Mouse (Mus musculus) bone marrow macrophage, adult 2 months (primary cell): Measurements from ENCODE around the gene Sfxn3. TPM values are rescaled to one million over a fixed set of nuclear protein-coding genes. Genes with fewer than 3 reads are reported as not detected.
A peak's percentile ranks its signal among the peaks of the same experiment; 100 is the strongest.

Experiments used
- H3K27ac ChIP-seq: 2 replicates; pipeline ENCODE4 v1.5.1; 2012; ENCODE audit warnings: low read depth, low read length; ENCODE audit not compliant: insufficient read depth
- H3K4me1 ChIP-seq: 2 replicates; pipeline ENCODE4 v1.6.1; 2012; ENCODE audit warnings: low read length; ENCODE audit not compliant: control insufficient read depth, insufficient read depth
- H3K4me3 ChIP-seq: 2 replicates; pipeline ENCODE4 v1.5.1; 2012; ENCODE audit warnings: mild to moderate bottlenecking, low read length, moderate library complexity; ENCODE audit not compliant: insufficient read depth
- CTCF ChIP-seq: IDR thresholded peaks from 2 replicates; pipeline ENCODE4 v1.5.1; 2012; ENCODE audit warnings: low read depth, mild to moderate bottlenecking, low read length, moderate library complexity
- POLR2A ChIP-seq: IDR thresholded peaks from 2 replicates; pipeline ENCODE4 v1.6.1; 2012; ENCODE audit warnings: mild to moderate bottlenecking, low read depth, low read length, borderline replicate concordance
- polyA plus RNA-seq: library from polyadenylated mRNA; stranded (reverse); fragments of >200 nt; gene quantifications from 2 replicates; pipeline ENCODE4 v1.2.4, GENCODE M21; 2012; ENCODE audit not compliant: missing spikeins, insufficient read depth, insufficient read length

Gene Sfxn3
- polyA plus RNA-seq, 1 experiment: 45.1 TPM

GRCm38 (mm10) chr19:45017909-45018308 is 29.4 kb upstream of the Sfxn3 start:
- Histone ChIP-seq H3K4me3 (peak overlapping the region; percentile 71), H3K27ac (no peak overlapping the region), H3K4me1 (peaks cover 12% of the 10 kb centered on the region)
- TF ChIP-seq POLR2A (no peak), CTCF (no peak)

- Histone ChIP-seq H3K27ac (no peak overlapping the region), H3K4me1 (peaks cover 12% of the 10 kb centered on the region), H3K4me3 (peak overlapping the region; percentile 71)
- TF ChIP-seq CTCF: no peak
- no peak for TF ChIP-seq POLR2A
These were observed 28.9 kb upstream of the Sfxn3 start for GRCm38 (mm10) chr19:45018351-45018831.

DNA sequence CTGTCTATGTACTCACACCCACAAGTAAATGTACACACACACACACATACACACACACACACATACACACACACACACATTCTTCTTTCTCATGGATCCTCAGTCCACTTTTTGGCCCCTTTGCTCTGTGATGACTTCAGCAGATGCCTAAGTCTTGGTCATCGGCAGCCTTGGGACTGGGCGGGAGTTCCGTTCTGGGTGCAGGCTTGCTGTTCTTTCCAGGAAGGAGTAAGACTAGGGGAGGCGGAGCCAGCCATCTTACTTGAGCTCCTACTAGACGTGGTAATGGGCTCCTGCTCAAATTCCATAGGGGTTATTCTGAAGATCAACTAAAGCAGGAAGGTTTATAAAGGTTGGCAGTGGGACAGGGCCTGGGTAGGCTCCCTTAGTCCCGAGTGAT is 27.0 kb upstream of the Sfxn3 start:
- H3K4me3 ChIP-seq: no peak overlapping the region
- TF ChIP-seq POLR2A (no peak), CTCF (no peak)
- no peak overlapping the region for H3K27ac ChIP-seq
- H3K4me1 ChIP-seq: no peaks in the 10 kb centered on the region

DNA sequence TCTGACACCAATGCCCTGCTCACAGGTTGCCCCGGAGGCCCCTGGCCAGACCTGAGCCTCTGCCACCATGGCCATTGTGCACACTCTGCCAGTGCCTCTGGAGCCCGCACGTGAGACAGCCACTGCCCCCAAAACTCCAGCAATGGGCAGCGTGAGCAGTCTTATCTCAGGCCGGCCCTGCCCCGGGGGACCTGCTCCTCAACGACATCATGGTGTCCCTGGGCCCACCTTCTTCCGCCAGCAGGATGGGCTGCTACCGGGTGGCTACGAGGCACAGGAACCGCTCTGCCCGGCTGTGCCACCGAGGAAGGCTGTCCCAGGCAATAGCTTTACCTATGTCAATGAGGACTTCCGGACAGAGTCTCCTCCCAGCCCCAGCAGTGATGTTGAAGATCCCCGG is 25.9 kb upstream of the Sfxn3 start:
- Histone ChIP-seq H3K4me3 (no peak overlapping the region), H3K4me1 (no peaks in the 10 kb centered on the region), H3K27ac (no peak overlapping the region)
- TF ChIP-seq CTCF: no peak
- no peak for TF ChIP-seq POLR2A

DNA sequence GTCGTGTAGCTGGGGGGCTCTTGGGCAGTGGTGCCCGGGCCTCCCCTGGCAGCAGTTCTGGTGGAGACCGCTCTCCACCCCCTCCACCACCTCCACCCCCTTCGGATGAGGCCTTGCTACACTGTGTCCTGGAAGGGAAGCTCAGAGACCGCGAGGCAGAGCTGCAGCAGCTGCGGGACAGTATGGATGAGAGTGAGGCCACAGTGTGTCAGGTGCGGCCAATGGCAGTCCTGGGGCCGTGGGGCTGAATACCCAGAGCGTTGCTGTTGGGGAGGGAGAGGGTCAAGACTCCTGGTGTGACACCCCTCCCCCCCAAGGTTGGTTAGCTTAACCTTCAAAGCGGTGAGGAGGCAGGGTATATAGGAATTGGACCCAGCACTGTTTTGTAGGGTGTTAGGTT is 23.3 kb upstream of the Sfxn3 start:
- Histone ChIP-seq H3K27ac (no peak overlapping the region), H3K4me3 (no peak overlapping the region), H3K4me1 (no peaks in the 10 kb centered on the region)
- TF ChIP-seq POLR2A (no peak), CTCF (no peak)

- Histone ChIP-seq H3K27ac (no peak overlapping the region), H3K4me3 (no peak overlapping the region), H3K4me1 (no peaks in the 10 kb centered on the region)
- TF ChIP-seq POLR2A: no peak
- TF ChIP-seq CTCF: no peak
These were observed 22.5 kb upstream of the Sfxn3 start for GRCm38 (mm10) chr19:45024775-45025174.

- no peak for TF ChIP-seq CTCF
- no peak for TF ChIP-seq POLR2A
These were observed 21.2 kb upstream of the Sfxn3 start for GRCm38 (mm10) chr19:45025937-45026568.

DNA sequence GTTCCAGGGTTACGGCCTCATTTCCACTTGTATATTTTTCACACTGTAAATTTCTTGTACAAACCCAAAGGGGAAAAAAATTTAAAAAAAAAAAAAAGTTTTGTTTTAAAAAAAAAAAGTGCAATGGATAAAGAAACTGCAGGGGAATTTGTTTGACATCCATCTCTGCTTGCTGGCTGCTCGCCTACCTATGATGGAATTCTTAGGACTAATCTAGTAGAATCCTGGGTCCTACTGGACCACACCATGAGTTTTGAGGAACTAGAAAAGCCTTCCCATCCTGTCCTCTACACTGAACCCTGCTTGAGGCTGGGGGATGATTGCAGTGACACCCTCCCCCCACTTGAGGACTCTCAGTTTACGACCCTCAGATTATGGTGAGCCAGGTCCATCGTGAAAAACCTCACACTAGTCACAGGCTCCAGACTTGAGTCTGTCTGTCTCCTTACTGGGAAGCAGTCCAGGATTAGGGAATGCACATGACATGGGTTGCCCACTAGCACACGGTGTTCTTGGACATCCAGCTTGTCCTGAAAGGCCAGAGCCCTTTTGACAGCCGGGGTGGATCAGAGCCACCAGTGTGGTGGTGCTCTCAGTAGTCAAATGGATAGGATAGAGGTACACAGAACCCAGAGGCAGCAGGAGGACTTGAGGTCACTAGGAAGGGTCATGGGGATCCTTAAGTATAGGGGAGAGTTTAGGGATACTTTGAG is 20.2 kb upstream of the Sfxn3 start:
- Histone ChIP-seq H3K4me1 (peaks cover 1% of the 10 kb centered on the region), H3K27ac (no peak overlapping the region), H3K4me3 (no peak overlapping the region)
- TF ChIP-seq POLR2A (no peak), CTCF (no peak)

More at GRCm38 (mm10) chr19:45025937-45026568, 21.2 kb upstream of the Sfxn3 start:
- H3K4me3 ChIP-seq: no peak overlapping the region
- no peak overlapping the region for H3K27ac ChIP-seq
- H3K4me1 ChIP-seq: no peaks in the 10 kb centered on the region

- Histone ChIP-seq H3K4me3 (no peak overlapping the region), H3K27ac (no peak overlapping the region), H3K4me1 (peaks cover 4% of the 10 kb centered on the region)
- TF ChIP-seq CTCF: no peak
- TF ChIP-seq POLR2A: no peak
These were observed 19.5 kb upstream of the Sfxn3 start for GRCm38 (mm10) chr19:45027848-45028247.

- TF ChIP-seq CTCF (no peak), POLR2A (no peak)
- Histone ChIP-seq H3K27ac (no peak overlapping the region), H3K4me1 (peaks cover 4% of the 10 kb centered on the region), H3K4me3 (no peak overlapping the region)
These were observed 18.6 kb upstream of the Sfxn3 start for GRCm38 (mm10) chr19:45028746-45029145.
